12 mouse cellular contexts compared by ENCODE assay signal in the genomic region with DNA sequence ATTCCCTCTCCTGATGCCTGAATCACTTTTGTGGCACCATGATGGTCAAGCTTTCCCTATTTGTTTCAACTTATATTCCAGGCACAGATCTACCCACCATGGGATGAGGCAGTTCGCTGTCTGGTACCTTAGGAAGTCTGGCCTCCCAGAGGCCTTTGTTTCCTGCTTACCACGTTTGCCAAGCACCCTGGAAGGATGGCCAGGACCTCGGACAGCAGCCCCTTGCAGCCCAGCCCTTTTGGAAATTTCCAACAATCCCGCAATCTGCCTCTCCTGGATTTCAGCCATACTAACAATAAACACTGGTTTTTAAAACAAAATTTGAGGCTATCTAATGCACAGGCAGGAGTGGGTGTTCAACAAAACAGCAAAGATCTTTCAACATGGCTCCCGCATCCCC.
A peak's percentile ranks its signal among the peaks of the same experiment; 100 is the strongest.
DNase-seq lines count a peak whose midpoint lies in the region; TF ChIP-seq lines count a peak whose summit lies in the region.
"Had no signal": no experiment of that assay in that cellular context is flagged by ENCODE, and none has a peak within 500 bp of the region (broad histone marks: within the 10 kb centered on the region; RNA-seq: fewer than 3 reads in every experiment).

No protein-coding gene starts in this region.

- no peak for TF ChIP-seq CTCF in thymus, adult 2 months (IDR thresholded peaks at IDR 0.05; ENCODE audit: borderline replicate concordance, control insufficient read depth, extremely low read depth, insufficient read depth, low read length, poor library complexity)

- H3K4me1 ChIP-seq in thymus, adult 2 months (replicated peaks; ENCODE audit: control insufficient read depth, insufficient read depth, low read length), result no peaks in the 10 kb centered on the region
- H3K4me1 ChIP-seq: embryonic facial prominence, embryonic 15.5 days; lung, embryonic 15.5 days had no signal

- H3K27me3 ChIP-seq in thymus, adult 2 months (ENCODE audit: control insufficient read depth, insufficient read depth, low read length), result no peaks in the 10 kb centered on the region
- H3K27me3 ChIP-seq: embryonic facial prominence, embryonic 15.5 days; lung, embryonic 15.5 days; midbrain, embryonic 15.5 days had no signal

- intact Hi-C loops in gastrocnemius, postnatal 14 days (cut with DNase I; ENCODE audit: low total_unique reads), result no loop called here

- 42% methylated on average over 5 of the region's 5 CpGs for WGBS in thymus, adult 2 months

- DNase-seq in gastrocnemius, postnatal 10 days, result peak; percentile 15
- DNase-seq in gastrocnemius, postnatal 14 days, result no peak
- DNase-seq in lung, postnatal 10 days, result peak; percentile 30
- DNase-seq in lung, adult 18-20 months, result no peak
- DNase-seq in NIH3T3 (ENCODE audit: low read depth), result peak; percentile 75
- peak; percentile 50 for DNase-seq in forelimb bud, embryonic 11.5 days (ENCODE audit: low read depth, low spot score)
- DNase-seq in thymus, adult 2 months, result no peak
- DNase-seq in cerebellum, adult 8-10 months, result no peak
- DNase-seq: left cerebral cortex, postnatal 4 days had no signal

- TF ChIP-seq POLR2A in thymus, adult 2 months (IDR thresholded peaks at IDR 0.05; ENCODE audit: control insufficient read depth, extremely low read depth, insufficient read depth, low read length, poor library complexity), result no peak

- H3K27ac ChIP-seq in thymus, adult 2 months (ENCODE audit: control insufficient read depth, insufficient read depth, low read length), result no peak overlapping the region
- H3K27ac ChIP-seq: embryonic facial prominence, embryonic 15.5 days; lung, embryonic 15.5 days; midbrain, embryonic 15.5 days had no signal

- no peak overlapping the region for H3K4me3 ChIP-seq in thymus, adult 2 months (ENCODE audit: control insufficient read depth, insufficient read depth, low read length)
- H3K4me3 ChIP-seq: embryonic facial prominence, embryonic 15.5 days; lung, embryonic 15.5 days; midbrain, embryonic 15.5 days had no signal

- no peaks in the 10 kb centered on the region for H3K36me3 ChIP-seq in thymus, adult 2 months (ENCODE audit: control insufficient read depth, insufficient read depth, low read length)
- H3K36me3 ChIP-seq: embryonic facial prominence, embryonic 15.5 days; lung, embryonic 15.5 days; midbrain, embryonic 15.5 days had no signal

Comparison
In these comparisons a context has a peak if more than half of its experiments do, and no peak if none do; other contexts are left out.
1. DNase-seq: peak in gastrocnemius, postnatal 10 days (single experiment), lung, postnatal 10 days (single experiment), NIH3T3 (single experiment) and forelimb bud, embryonic 11.5 days (single experiment); none in gastrocnemius, postnatal 14 days (single experiment), lung, adult 18-20 months (0 of 2), thymus, adult 2 months (single experiment) and cerebellum, adult 8-10 months (single experiment).